Mouse (Mus musculus): ENCODE data around the gene Pigl.
"Not testable (repeated sequence)": the region's sequence is repeated elsewhere in the genome, so short reads cannot be mapped to it uniquely, and the experiment has no call there.

The Pigl gene

DNA sequence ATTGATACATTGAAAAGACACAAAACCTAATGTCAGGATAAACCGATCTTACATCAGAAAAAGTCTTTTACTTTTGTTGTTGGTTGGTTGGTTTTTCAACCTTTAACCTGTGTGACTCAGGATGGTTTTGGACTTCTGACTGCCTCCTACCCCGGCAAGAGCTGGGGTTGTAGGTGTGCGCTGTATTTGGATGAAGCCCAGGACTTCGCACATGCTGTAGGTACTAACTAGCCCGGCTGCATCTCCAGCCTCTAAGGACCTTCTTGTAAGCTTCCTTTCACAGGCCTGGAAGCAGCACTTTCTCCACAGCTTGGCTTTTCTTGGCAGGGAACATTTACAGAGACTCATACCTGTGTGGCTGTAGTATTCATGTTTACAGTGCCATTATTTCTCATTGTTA is 15.3 kb downstream of the Pigl start:
- DNase-seq, result peak; percentile 40

DNA sequence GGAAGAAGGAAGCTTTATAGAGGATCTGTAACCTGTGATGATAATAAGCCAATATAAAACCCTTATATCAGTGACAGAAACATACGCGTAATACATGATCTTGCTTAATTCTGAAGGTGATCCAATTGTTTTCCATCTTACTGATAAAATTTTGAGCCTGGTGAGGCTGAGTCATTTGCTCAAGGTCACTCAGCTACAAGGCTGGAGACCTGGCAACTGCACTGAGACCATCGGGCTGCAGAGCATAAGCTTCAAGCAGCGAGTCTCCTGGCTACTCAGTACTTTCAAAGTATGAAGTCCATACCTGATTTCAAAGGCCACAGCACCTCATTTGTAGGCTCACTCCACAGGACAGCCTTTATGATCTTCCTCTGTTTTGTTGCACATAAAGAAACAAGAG is 17.9 kb downstream of the Pigl start:
- DNase-seq, result no peak

DNA sequence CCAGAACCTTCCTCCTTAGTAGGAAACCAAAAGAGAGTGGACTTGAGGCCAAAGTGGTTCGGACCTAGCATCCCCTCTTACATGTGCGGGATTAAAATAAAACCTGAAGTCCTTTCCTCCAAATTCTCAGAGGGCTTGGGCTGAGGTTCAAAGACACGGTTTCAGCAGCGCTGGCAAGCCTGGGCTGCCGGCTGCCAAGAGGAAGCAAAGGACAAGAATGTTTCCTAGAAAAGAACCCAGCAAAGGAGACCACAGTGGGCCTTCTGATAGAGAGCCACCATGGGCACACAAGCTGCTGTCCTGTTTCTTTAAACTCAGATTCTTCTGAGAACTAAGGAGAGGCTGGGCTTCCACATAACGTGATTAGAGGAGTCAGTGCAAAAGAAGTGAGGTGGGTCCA is 20.7 kb downstream of the Pigl start:
- DNase-seq, result peak; percentile 51

DNA sequence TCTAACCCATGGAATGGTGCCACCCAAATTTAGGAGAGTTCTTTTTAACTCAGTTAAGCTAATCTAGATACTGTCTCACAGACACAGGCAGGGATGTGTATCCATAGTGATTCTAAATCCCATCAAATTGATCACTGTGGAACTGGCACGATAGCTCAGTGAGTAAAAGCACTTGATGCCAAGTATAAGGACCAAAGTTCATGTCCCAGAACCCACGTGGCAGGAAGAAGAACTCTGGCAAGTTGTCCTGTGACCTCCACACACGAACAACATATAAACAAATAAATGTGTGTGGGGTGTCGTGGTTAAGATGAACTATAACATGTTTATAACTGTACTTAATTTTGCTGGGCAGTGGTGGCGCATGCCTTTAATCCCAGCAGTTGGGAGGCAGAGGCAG is 21.3 kb downstream of the Pigl start:
- peak; percentile 35 for DNase-seq

DNA sequence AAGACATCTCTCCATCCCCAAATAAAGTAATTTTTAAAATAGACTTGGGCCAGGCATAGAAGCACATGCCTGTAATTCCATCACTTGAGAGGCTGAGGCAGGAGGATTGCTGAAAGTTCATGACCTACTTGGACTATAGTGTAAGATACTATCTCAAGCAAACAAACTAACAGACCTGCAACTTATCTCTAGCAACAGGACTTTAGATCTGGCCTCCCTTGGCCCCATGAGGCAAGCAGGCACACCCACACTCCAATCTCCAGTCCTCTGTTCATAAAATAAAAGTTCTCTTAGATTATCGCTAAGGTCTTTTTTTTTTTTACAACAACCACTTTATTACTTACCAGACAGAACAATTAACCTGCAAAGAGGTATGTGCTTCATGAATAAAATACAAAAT is 28.7 kb downstream of the Pigl start:
- no peak for DNase-seq

DNA sequence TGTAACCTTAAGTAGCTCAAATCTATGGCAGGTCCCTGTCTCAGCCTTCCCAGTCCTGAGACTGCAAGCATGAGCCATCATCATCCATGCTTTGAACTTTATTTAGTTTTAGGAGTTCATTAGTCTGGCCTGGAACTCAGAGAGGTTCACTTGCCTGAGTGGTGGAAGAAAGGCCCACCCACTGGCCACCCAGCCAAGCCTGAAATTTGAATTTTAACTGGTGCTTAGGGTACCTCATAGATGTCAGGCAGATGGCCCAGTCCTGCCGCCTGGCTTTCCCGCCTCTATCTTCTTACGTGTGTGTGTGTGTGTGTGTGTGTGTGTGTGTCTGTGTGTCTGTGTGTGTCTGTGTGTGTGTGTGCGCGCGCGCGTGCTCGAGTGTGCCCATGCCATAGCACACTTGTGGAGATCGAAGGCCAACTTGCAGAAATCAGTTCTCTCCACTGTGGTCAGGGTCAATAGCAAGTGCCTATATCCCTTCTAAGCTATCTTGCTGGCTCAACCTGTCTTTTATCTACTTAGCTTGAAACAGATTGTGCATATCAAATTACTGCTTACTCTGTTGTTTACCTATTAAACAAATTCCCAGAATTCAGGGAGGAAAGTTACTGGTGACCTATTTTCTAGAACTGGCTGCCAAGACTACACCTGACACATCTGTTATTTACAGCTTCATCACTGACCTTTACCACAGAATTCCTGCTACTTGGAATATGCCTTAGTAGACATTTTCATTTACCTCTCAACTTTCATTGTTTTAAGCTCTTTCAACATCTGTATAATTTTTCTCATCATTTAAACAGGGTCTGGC is 29.5 kb downstream of the Pigl start:
- peak; percentile 39 for DNase-seq

DNA sequence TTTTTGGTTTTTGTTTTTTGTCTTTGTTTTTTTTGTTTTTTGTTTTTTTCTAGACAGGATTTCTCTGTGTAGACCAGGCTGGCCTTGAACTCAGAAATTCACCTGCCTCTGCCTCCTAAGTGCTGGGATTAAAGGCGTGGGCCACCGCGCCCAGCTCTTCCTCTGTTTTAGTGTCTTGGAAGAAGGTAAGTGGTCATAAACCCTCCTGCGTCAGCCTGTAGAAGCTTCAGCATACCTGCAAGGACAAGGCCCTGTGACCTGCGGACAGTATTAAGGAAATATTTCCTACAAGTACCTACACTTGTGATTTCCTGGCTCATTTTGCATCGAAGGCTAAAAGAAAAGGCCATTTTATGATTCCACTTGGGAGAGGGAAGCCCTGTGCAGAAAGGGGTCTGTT is 35.4 kb downstream of the Pigl start:
- no peak for DNase-seq

DNA sequence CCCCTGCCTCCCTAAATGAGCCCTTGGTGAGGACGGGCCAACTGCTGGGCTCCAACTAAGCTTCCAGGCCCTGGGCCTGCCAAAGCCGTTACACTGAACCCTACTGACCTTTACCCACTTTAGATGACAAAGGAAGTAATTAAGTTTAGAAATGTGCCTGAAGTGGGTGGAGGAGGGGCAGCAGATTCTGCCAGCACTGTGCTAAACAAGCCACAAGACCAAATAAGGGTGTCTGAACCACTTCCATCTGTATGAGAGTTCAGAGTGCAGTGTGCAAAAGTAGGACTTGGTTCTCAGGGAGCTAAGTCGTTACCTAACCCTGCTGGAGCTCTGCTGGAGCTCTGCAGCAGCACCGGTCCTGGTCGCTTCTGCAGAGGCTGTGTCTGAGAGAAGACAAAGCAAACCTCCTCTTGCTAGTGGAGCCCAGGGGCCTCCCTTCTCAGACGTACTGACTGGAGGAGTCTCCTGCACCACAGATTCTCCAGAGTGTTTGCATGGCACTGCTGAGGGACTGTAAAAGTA is 36.6 kb downstream of the Pigl start:
- peak; percentile 94 for DNase-seq

DNA sequence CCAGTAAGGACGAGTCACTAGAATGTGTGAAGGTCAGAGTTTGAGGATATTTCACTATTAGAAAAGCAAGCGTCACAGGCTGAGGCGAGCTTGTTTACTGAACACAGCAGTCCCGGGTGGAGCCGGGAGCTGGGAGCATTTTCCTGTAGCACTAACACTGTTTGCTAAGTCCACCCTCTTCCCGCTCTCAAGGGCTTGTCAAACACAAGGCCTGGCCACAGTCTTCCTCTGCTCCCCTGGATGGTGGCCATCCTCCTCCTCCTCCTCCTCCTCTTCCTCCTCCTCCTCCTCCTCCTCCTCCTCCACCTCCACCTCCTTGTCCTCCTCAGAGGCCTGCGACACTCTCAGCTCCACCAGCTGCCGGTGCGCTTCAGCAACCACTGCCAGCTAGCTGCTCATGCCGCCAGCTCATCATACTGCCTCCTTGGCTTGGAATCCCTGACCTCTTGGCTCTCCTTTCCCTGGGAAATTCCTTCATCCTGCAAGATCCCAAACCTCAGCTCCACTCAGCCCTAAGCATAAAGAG is 37.1 kb downstream of the Pigl start:
- peak; percentile 42 for DNase-seq

DNA sequence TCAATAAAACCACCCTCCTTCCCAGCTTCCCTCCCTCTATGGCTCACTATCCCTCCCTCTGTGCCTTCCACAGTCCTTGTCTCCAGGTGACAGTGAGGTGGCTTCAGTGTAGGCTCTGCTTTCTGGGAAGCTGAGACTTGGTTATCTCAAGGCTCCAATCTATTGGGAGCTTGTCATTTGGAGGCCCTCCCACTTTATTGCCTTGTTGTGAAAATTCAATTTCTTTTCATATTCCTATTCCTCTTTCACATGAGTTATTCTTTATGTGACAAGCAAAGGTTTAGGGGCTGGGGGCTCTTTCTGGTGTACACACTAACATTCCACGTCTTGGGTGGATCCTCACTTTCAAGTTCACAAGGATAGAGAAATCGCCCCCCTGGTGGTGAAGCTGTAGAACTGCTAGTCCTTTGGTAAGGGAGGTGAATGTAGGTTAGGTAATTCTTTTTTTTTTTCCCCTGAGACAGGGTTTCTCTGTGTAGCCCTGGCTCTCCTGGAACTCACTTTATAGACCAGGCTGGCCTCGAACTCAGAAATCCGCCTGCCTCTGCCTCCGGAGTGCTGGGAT is 38.0 kb downstream of the Pigl start:
- DNase-seq, result no peak

DNA sequence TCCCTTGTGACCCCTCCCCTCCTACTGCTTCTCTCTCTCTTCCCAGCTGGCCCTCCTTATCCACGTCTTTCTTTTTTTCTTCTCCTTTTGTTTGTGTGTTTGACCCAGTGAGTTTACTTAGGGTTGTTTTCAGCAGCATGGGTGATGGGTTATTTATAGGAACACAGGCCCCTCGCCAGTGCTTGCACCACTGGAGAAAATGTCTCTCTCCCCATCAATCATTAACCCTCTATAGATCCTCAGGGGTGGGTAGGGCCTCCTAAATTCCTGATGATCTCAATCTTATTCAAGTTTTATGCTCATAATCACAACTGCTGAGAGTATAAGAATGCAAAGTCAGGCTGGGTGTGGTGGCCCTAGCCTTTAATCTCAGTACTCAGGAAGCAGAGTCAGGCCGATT is 38.9 kb downstream of the Pigl start:
- no peak for DNase-seq

DNA sequence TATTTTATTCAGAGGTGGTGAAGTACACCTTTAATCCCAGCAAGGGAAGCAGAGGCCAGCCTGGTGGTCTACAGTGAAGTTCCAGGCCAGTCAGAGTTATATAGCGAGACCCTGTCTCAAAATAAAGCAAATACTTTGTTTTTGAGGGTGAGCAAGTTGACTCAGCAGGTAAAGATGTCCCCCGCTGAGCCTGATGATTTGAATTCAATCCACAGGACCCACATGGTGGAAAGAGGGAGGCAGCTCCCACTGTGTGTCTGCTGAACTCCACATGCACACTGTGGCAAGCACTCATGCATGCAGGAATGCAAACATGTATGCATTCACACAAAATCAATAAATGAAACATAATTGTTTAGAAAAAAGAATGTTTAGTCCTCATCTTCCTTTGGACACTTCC is 40.5 kb downstream of the Pigl start:
- no peak for DNase-seq

DNA sequence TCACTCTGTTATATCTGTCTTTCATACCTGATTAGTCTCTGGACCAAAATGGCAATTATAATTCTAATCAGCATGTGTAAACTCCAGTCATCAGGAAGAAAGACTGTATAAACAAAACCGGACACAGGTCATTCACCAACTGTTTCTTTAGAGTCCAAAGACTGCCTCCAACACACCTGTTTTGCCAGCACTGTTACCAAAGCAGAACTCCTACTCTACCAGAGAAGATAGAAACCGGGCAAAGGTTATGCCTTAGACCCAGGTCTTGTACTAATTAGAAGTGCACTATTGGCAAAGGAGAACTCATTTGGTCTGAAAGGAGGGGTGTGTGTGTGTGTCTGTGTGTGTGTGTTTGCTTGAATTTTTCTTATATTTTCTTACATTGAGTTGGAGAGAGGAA is 42.3 kb downstream of the Pigl start:
- DNase-seq, result peak; percentile 35

DNA sequence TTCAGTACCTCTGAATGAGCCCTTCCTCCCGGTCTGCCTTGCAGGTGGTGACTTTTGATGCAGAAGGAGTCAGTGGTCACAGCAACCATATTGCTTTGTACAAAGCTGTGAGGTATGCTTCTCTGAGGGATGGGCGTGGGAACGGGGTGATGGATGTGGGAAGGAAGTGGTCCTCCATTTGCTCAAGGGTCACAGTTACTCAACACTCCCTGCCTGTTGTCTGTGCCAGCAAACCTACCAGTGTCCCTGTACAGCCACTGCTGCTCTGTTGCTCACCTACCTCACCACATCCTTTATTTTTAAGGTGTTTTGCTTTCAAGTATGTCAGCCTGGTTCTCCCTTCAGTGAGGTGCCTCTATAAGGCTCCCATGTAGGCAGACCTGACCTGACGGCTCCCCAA is 49.4 kb downstream of the Pigl start:
- no peak for DNase-seq

DNA sequence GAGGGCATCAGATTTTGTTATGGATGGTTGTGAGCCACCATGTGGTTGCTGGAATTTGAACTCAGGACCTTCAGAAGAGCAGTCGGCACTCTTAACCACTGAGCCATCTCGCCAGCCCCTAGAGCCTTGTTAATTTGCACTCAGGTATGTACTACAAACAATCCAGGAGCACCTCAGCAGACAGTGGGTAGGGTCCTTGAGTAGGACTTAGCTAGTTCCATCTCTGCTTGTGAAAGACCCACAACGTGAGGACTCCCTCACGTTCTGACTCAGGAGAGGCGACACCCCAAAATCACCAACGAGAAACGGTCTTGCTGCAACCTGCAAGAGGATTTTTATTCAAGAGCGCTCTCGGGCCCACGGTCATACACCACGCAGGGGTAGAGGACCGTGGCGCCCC is 50.1 kb downstream of the Pigl start:
- DNase-seq, result not testable (repeated sequence)

DNA sequence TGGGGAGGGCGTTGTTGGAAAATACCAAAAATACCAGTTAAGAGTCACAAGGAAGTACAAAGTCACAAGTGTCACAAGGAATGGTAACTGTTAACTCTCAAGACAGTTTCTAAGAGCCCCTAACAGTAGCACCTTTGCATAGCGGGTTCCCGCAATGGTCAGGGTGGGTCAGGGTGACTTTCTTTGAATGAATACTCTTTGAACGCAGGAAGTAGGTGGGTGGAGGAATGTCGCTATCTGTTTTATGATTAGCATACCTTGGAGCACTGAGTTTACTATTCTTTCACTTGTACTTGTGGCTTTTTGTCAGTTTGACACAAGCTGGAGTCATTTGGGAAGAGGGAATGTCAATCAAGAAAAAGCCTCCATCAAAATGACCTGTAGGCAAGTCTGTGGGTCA is 50.6 kb downstream of the Pigl start:
- DNase-seq, result not testable (repeated sequence)

DNA sequence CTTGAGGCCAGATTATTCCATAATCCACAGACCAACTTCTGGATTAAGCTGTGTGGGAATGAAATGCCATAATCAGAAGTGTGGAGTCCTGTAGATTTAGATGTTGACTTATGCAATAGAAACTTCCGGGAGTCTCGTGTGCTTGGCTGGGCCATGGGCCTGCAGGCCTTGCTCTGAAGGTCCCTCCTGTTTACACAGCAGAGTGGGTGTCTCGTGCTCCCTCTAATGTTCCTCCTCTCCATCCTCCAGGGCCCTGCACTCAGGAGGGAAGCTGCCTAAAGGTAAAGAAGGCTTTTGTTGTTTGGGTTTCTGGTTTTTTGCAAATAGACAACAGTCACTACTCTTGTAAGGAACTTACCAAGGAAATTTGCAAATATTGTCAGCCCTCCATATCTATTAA is 51.3 kb downstream of the Pigl start:
- no peak for DNase-seq

DNA sequence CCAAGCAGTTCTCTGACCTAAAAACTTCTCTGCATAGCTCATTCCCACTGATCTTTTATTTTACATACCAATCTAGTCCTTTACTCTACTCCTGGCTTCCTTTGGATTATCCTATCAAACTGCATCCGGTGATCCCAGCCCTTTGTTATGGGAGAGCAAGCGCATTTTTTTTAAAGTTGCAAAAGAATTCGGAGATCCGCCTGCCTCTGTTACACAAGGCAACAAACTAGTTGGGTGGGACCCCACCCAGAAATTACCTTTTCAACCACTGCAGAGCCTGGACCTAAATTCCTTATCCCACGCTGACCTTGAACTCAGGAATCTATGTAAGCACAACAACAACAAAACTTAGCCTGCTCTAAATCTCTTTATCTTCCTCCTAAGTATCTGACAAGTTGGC is 52.7 kb downstream of the Pigl start:
- DNase-seq, result no peak

DNA sequence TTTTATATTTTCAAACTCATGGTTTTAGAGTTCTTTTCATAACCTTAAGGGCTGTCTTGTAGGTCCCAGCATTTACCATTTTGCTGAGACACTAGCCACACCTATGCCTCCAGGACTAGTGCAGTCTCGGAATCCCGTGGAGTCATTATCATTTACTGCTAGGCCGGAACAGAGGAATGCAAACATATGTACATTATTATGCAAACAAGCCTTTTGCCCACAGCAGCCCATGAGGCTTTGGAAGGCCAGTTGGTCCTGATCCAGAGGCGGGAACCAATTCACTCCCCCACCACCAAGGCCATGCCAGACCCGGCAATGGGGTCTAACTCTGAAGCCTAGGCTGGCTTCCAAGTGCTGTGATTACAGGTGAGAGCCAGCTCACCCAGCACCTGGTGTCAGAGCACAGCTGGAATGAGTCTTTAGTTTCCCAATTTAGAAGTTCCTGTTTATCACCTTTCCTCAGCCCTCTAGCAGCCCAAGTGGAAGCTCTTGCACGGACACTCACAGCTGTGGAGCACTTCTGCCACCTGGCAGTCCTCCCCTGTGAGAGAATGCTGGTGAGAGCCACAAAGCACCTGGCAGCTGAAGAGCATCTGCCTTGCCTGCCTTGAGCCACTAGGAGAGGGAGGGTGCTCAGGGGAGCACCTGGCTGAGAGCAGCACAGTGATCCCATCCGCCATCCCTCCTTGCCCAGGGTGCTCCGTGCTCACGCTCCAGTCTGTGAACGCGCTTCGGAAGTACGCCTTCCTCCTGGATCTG is 53.4 kb downstream of the Pigl start:
- DNase-seq, result peak; percentile 10

DNA sequence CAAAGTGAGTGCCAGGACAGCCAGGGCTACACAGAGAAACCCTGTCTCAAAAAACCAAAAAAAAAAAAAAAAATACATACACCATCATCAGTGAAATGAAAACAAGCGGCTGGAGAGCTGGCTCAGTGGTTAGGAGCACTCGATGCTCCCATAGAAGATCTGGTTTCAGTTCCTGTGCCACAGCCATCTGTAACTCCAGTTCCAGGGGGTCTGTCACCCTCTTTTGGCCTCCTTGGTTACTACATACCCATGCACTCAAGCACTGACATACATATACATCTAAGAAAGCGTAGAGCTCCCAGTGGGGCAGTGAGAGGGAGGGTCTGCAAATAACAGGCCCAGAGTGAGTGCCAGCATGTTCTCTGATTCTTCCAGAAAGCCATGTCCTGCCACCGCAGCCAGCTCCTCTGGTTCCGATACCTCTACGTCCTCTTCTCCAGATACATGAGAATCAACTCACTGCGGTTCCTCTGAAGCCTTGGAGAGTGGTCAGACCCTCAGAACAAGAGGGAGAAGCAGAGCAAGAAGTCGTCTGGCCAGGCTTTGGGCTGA is 54.3 kb downstream of the Pigl start:
- no peak for DNase-seq

DNA sequence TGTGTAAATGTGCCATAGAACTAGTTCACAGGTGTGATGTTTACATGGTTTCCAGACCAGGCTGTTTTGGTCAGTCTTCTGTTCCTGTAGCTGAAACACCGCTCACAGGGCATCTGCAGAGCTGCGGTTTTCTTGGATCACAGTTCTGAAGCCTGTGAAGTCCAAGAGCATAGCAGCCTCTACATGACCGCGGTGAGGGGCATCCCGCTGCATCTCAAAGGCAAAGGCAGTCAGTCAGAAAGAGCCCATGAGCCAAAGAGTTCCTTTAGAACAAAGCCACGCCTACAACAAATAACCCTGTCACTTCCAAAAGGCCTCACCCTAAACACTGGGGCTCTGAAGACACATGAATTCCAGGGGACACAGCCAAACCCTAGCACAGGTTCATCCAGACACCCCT is 55.1 kb downstream of the Pigl start:
- DNase-seq, result no peak

DNA sequence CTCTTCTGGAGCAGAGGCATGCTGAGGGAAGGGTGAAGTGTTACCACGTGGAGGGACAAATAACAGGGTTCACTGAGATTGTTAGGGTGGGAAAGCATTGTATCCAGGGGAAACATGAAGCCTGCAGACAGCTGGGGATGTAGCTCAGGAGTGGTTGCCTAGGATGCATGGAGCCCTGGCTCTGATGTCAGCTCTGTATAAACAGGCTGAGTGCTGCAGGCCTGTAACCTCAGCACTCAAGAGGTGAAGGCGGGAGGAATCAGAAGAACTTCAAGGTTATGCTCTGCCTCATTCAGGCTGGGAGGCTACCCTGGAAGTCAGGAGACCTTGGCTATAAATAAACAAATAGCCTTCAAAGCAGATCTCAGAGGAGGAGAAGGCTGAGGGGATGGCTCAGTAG is 60.7 kb downstream of the Pigl start:
- DNase-seq, result no peak

DNA sequence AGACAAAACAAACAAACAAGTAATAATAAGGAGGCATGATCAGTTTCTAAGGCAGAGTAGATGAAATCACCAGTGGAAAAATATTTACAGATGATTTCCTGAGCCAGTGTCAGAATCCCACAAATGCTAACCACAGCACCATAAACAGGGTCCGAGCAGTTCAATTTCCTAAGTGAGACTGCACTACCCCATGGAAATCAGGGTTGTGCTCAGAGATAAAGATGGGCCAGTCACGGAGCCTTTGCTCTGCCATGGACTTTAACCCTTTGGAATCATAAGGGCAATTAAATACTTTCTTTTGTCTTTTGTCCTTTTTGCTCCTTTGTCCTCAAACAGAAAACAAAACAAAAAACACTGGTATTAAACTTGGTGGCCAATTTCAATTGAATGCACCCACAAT is 64.0 kb downstream of the Pigl start:
- DNase-seq, result no peak
